Mouse (Mus musculus) right cerebral cortex, adult 2 months (tissue): ENCODE results near the gene Pip5k1c.
A peak's percentile ranks its signal among the peaks of the same experiment; 100 is the strongest.

ENCODE experiments used
- DNase-seq, 2 experiments: peaks; one replicate each; pipeline ENCODE4 v3.0.0; 2021 to 2022; ENCODE audit warnings: low spot score in 2 of 2

Gene Pip5k1c

DNA sequence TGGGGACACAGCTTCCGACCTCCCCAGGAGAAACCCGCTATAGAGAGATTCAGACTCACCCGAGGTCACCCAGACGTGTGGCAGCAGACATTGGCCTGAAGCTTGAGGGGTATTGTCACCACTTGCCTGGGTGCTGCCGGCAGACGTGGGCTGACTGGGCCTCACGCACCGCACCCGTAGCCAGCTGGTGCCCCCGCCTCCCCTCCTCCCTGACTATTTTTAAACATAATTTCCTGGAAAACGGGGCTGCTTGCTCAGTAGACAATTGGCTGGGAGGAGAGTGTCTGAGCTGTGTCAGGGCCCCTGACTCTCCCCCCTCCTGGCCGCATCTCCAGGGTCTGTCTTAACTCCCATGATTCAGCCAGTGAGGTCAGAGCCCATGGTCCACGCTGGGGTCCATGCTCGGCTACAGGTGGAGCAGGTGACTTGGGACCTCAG lies 10.0 kb downstream of the Pip5k1c start:
- peak; percentile 78 to 80 for DNase-seq

GRCm38 (mm10) chr10:81303258-81303657 lies 10.5 kb downstream of the Pip5k1c start:
- no peak for DNase-seq

GRCm38 (mm10) chr10:81303761-81304160 lies 11.0 kb downstream of the Pip5k1c start:
- no peak for DNase-seq

- no peak for DNase-seq
Observed at GRCm38 (mm10) chr10:81304597-81305238, 12.0 kb downstream of the Pip5k1c start.

DNA sequence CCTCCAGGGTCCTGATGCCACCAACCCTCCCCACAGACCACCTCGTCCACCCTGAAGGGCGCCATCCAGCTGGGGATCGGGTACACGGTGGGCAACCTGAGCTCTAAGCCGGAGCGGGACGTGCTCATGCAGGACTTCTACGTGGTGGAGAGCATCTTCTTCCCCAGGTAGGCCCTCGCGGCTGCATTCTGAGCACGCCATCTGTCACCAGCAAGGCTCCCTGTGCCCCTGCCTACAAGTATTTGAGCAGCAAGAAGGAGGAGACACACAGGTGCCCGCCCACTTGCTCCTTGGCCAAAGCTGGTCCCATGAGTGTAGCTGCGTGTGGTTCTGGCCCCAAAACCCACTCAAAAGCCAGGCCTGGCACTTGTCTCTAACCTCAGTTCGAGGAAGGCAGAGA lies 12.9 kb downstream of the Pip5k1c start:
- DNase-seq: no peak

GRCm38 (mm10) chr10:81306173-81306668 lies 13.5 kb downstream of the Pip5k1c start:
- no peak for DNase-seq

DNA sequence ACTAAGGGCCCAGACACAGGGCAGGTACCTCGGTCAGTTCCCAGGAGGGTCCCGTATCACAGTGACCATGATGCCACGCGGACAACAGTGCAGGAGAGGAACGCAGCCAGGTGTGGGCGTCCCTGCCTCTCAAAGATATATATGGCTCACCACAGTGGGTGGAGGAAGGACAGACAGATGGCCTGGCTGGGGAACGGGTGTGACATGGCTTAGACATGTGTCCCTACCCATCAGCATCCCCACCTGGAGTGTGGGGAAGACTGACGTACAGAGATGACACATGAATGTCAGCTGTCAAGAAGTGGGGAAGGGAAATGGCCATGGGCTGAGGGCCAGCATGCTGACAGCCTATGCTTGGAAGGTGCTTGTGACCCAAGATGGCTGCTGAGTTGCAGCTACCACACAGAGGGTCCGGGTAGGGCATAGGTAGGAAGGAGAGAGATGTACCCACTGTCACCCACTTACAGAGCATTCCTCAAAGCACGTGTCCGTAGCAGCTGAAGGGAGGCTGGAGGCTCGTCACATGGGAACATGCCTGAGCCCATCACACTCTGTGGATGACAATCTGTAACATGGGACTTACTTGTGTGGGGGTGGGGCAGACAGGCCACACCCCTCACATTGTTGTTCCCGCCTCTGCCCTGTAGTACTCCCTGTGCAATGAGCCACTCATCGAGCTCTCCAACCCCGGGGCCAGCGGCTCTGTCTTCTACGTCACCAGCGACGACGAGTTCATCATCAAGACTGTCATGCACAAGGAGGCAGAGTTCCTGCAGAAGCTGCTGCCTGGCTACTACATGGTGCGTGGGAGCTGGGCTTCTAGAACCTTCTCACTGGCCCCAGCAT lies 14.3 kb downstream of the Pip5k1c start:
- DNase-seq: peak; percentile 69 to 70

DNA sequence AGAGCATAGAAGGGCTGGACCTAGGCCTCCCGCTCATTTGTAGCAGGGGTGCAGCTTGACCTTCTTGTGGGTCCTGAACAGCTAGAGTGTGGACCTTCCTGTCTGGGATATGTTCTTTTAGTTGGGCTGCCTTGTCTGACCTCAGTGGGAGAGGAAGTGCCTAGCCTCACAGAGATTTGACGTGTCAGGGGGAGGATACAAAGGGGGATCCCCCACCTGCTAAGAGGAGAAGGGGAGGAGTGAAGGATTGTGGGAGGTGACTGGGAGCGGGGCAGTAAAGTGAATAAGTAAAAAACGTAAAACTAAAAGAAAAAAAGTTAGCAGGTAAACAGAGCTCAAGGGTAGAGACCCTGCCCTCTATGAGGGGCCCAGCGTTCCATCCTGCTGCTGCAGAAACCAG lies 16.8 kb downstream of the Pip5k1c start:
- no peak for DNase-seq

- no peak for DNase-seq
Observed at GRCm38 (mm10) chr10:81313581-81313980, 20.8 kb downstream of the Pip5k1c start.

DNA sequence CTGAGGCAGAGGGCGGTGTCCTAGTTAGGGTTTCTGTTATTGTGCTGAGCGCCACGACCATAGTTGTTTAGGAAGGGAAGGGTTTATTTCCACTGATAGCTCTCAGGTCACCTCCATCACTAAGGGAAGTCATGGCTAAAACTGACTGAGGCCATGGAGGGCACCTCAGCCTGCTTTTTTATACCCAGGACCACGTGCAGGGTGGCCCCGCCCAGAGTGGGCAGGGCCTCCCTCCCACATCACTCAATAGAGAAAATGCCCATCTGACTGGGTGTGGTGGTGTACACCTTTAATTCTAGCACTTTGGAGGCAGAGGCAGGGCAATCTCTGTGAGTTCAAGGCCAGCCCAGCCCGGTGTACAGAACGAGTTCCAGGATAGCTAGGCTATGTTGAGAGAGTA lies 21.4 kb downstream of the Pip5k1c start:
- DNase-seq: no peak

DNA sequence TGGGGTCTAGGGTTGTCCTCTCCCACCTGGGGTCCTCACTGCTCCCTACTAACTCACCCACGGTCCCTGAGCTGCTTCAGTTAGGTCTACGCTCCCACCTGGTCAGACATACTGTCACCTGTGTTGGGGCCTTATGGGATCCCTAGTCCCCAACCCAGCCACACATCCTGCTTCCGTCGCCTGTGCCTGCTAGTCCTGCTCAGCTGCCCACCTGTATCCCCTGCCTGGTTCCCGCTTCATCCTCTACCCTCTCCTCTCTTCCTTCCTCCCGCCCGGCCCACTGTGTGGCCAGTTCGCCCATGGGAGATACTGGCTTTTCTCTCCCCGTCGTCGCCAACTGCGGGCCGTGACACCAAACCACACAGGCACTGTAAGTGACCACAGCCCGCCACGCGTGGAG lies 22.8 kb downstream of the Pip5k1c start:
- DNase-seq: no peak

- DNase-seq: no peak
Observed at GRCm38 (mm10) chr10:81316338-81317060, 23.7 kb downstream of the Pip5k1c start.

DNA sequence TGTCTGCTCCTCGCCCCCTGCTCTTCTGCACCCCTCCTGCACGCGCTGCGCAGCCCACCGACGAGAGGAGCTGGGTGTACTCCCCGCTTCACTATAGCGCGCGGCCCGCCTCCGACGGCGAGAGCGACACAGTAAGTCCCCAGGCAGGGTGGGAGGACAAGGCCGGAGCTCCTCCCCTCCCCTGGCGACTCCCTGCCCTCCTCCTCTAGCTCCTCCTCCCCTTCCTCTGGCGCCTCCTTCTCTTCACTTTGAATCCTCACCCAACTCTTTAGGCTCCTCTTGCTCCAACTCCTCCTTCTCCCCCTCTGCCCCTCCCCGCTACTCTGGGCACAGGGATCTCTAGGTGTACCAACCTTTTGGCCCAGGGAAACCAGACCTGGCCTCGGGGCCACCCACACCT lies 24.5 kb downstream of the Pip5k1c start:
- peak in 1 of 2 experiments; percentile 13 for DNase-seq

DNA sequence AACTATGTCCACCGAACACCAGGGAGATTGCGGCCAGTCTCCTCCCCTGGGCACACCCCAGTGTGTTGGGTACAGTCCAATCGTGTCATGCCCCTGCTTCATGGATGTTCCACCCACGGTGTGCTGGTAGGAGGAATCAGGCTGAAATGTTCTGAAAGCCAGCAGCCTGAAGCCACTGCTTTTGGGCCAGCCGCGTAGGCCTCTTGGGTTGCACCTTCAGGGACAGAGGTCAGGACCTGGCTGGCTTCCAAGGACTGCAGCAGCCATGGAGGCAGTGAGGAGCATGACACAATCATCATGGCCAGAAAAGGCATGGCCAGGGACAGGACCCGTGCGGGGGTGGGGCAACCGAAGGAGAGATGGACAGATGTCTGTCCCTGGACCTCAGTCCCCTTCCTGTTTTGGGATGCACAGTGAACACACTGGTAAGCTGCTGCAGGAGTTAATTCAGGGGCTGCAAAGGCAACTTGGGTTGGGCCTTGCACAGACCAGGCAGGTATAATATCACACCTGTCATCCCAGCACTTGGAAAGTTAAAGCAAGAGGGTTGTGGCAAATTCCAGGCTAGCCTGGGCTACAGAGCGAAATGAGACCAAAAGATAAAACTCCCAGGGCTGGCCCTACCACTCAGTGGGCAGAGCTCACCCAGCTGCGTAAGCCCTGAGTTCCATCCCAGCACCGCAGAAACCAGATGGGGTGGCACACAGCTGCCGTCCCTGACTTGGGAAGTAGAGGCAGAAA lies 26.0 kb downstream of the Pip5k1c start:
- DNase-seq: no peak

GRCm38 (mm10) chr10:81319330-81319699 lies 26.6 kb downstream of the Pip5k1c start:
- no peak for DNase-seq

- no peak for DNase-seq
Observed at GRCm38 (mm10) chr10:81319741-81320549, 27.2 kb downstream of the Pip5k1c start.

- peak; percentile 98 to 99 for DNase-seq
Observed at GRCm38 (mm10) chr10:81320550-81321347, 28.0 kb downstream of the Pip5k1c start, which contains the start of gene Cactin. Cactin (plus strand) TSS chr10:81321103.

- no peak for DNase-seq
Observed at GRCm38 (mm10) chr10:81321436-81321835, 28.7 kb downstream of the Pip5k1c start.

DNA sequence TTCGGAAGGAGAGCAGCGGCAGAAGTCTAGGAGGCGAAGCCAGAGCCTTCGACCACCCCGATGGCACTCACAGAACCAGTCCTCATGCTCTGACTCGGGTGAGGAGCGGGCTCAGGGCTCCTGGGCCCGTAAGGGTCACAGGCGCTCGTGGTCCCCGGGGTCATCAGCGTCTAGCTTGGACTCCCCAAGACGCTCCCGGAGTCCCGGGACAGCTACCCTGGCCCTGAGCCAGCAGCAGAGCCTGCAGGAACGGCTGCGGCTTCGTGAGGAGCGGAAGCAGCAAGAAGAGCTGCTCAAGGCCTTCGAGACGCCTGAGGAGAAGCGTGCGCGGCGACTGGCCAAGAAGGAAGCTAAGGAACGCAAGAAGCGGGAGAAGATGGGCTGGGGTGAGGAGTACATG lies 29.7 kb downstream of the Pip5k1c start:
- no peak for DNase-seq
